11 mouse cellular contexts compared by ENCODE assay signal in the genomic region with DNA sequence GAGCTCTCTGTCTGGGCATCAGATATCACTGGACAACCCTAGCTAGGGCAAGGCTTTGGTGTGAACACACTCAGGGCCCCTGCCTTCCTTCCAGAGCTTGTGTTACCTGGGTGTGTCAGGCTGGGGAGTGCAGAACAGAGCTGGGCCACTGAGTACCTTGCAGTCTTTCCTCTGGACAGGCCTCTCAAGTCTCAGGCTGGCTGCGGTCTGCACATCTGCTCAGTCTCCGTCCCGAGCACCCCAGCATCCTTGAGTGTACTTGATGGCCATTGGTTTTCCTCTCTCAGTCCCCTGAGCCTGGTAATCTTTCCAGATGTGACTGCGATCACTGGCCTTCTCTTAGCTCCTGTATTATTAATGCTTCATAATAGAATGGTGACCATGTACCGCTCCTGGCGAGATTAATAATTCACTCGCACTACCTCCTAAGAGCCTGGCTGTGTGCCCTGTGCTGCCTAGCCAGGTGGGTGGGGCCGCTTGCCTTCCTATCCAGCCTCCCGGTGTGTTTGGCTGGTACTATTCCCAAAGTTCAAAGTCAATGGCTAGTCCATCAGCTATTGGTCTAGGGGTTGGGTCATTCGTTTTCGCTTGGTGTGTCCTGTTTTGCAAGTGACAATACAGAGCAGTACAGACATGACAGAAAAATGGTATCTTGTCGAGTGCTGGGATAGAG. TPM values are rescaled to one million over a fixed set of nuclear protein-coding genes. Genes with fewer than 3 reads are reported as not detected.
DNase-seq lines count a peak whose midpoint lies in the region; ATAC-seq lines count a peak whose summit lies in the region.
"Had no signal": no experiment of that assay in that cellular context is flagged by ENCODE, and none has a peak within 500 bp of the region (broad histone marks: within the 10 kb centered on the region; RNA-seq: fewer than 3 reads in every experiment).

No protein-coding gene starts in this region.

- peaks cover 43% of the 10 kb centered on the region for H3K4me1 ChIP-seq in heart, embryonic 13.5 days
- H3K4me1 ChIP-seq in intestine, embryonic 16.5 days (ENCODE audit: control insufficient read depth, insufficient read depth, low read length): peaks cover 55% of the 10 kb centered on the region
- H3K4me1 ChIP-seq in embryonic facial prominence, embryonic 10.5 days: peaks cover 41% of the 10 kb centered on the region
- peaks cover 29% of the 10 kb centered on the region for H3K4me1 ChIP-seq in midbrain, embryonic 15.5 days

- H3K9ac ChIP-seq in heart, embryonic 13.5 days: no peak overlapping the region
- H3K9ac ChIP-seq in intestine, embryonic 16.5 days (ENCODE audit: low read depth, low read length): no peak overlapping the region
- no peak overlapping the region for H3K9ac ChIP-seq in midbrain, embryonic 15.5 days

- H3K4me2 ChIP-seq in heart, embryonic 13.5 days: no peak overlapping the region
- peak overlapping the region; percentile 19; the same call in 1 of the 2 replicates for H3K4me2 ChIP-seq in intestine, embryonic 16.5 days (ENCODE audit: low read depth, low read length)
- H3K4me2 ChIP-seq in midbrain, embryonic 15.5 days: no peak overlapping the region

- H3K4me3 ChIP-seq in heart, embryonic 13.5 days: no peak overlapping the region
- H3K4me3 ChIP-seq in intestine, embryonic 16.5 days (ENCODE audit: low read length): no peak overlapping the region
- H3K4me3 ChIP-seq in embryonic facial prominence, embryonic 10.5 days: no peak overlapping the region
- no peak overlapping the region for H3K4me3 ChIP-seq in midbrain, embryonic 15.5 days

- no peak for DNase-seq in heart, adult 8-10 months (ENCODE audit: low spot score)
- DNase-seq in kidney, postnatal 25 days: peak; percentile 96
- peak; percentile 67 for DNase-seq in lung, postnatal 25 days (ENCODE audit: low spot score)
- DNase-seq in adipocyte (ENCODE audit: low spot score): no peak
- no peak for DNase-seq in embryonic facial prominence, embryonic 10.5 days (ENCODE audit: low spot score)
- DNase-seq: cerebellum, adult 9-10 months; gastrocnemius, postnatal 14 days; thymus, adult 2 months had no signal

- no peaks in the 10 kb centered on the region for H3K27me3 ChIP-seq in heart, embryonic 13.5 days (replicated peaks)
- H3K27me3 ChIP-seq in intestine, embryonic 16.5 days (replicated peaks; ENCODE audit: control insufficient read depth, insufficient read depth, low read length): no peaks in the 10 kb centered on the region
- H3K27me3 ChIP-seq in embryonic facial prominence, embryonic 10.5 days (replicated peaks; ENCODE audit: low read depth, poor library complexity, severe bottlenecking): no peaks in the 10 kb centered on the region
- no peaks in the 10 kb centered on the region for H3K27me3 ChIP-seq in midbrain, embryonic 15.5 days (replicated peaks)

- no peaks in the 10 kb centered on the region for H3K9me3 ChIP-seq in heart, embryonic 13.5 days
- no peaks in the 10 kb centered on the region for H3K9me3 ChIP-seq in intestine, embryonic 16.5 days (ENCODE audit: control insufficient read depth, low read length)
- no peaks in the 10 kb centered on the region for H3K9me3 ChIP-seq in embryonic facial prominence, embryonic 10.5 days
- H3K9me3 ChIP-seq in midbrain, embryonic 15.5 days: no peaks in the 10 kb centered on the region

- 0 out of 2 replicates have a peak overlapping the region, but pooled peaks have one; percentile 6 for H3K27ac ChIP-seq in heart, embryonic 13.5 days (replicated peaks)
- H3K27ac ChIP-seq in intestine, embryonic 16.5 days (ENCODE audit: low read length): peak overlapping the region; percentile 81
- no peak overlapping the region for H3K27ac ChIP-seq in embryonic facial prominence, embryonic 10.5 days (replicated peaks)
- no peak overlapping the region for H3K27ac ChIP-seq in midbrain, embryonic 15.5 days

- 91% methylated on average over 12 of the region's 12 CpGs for WGBS in heart, embryonic 13.5 days
- whole genome bisulfite sequencing in intestine, embryonic 16.5 days: 68% methylated on average over 12 of the region's 12 CpGs
- WGBS in embryonic facial prominence, embryonic 10.5 days: 92% methylated on average over 12 of the region's 12 CpGs
- 86% methylated on average over 12 of the region's 12 CpGs for WGBS in midbrain, embryonic 15.5 days

- H3K36me3 ChIP-seq in heart, embryonic 13.5 days: peaks cover 33% of the 10 kb centered on the region
- H3K36me3 ChIP-seq in intestine, embryonic 16.5 days (ENCODE audit: control insufficient read depth, insufficient read depth, low read length): no peaks in the 10 kb centered on the region
- peaks cover 35% of the 10 kb centered on the region for H3K36me3 ChIP-seq in embryonic facial prominence, embryonic 10.5 days (replicated peaks)
- H3K36me3 ChIP-seq in midbrain, embryonic 15.5 days (replicated peaks): no peaks in the 10 kb centered on the region

- ATAC-seq in heart, embryonic 13.5 days (ENCODE audit: extremely low read depth, insufficient number of reproducible peaks, low FRiP score, low TSS enrichment): no peak
- ATAC-seq in intestine, embryonic 16.5 days: peak; percentile 80
- no peak for ATAC-seq in midbrain, embryonic 15.5 days (replicated peaks)

RNA-seq across cellular contexts. Expression of gene Gramd4, which starts 34.6 kb away (rescaled TPM):
- 11.9 and 12.2 TPM in 2 replicates for polyA plus RNA-seq in heart, embryonic 13.5 days (2015; fragmentation: Nextera tagmentation; extraction: Ambion mirVana)
- total RNA-seq in heart, adult 8-10 months (2022): 10 to 100 TPM; 26.1 to 31.8 (median 27.3) TPM
- 9.1 and 9.5 TPM in 2 replicates for polyA plus RNA-seq in intestine, embryonic 16.5 days (2015; fragmentation: Nextera tagmentation; extraction: Ambion mirVana)
- 13.7 and 13.8 TPM in 2 replicates for polyA plus RNA-seq in embryonic facial prominence, embryonic 10.5 days (2016; fragmentation: Nextera tagmentation; extraction: Ambion mirVana)
- polyA plus RNA-seq in midbrain, embryonic 15.5 days (2015; fragmentation: Nextera tagmentation; extraction: Ambion mirVana): 41.0 and 41.7 TPM in 2 replicates

RNA-seq across cellular contexts. Expression of gene Celsr1, which starts 58.6 kb away (rescaled TPM):
- 1.3 and 1.4 TPM in 2 replicates for polyA plus RNA-seq in heart, embryonic 13.5 days (2015; fragmentation: Nextera tagmentation; extraction: Ambion mirVana)
- 1 to 10 TPM; 3.2 to 7.3 (median 4.5) TPM for total RNA-seq in heart, adult 8-10 months (2022)
- polyA plus RNA-seq in intestine, embryonic 16.5 days (2015; fragmentation: Nextera tagmentation; extraction: Ambion mirVana): 0.51 and 0.70 TPM in 2 replicates
- polyA plus RNA-seq in embryonic facial prominence, embryonic 10.5 days (2016; fragmentation: Nextera tagmentation; extraction: Ambion mirVana): 1.2 and 1.5 TPM in 2 replicates
- 1.6 and 2.2 TPM in 2 replicates for polyA plus RNA-seq in midbrain, embryonic 15.5 days (2015; fragmentation: Nextera tagmentation; extraction: Ambion mirVana)

Comparison
In these comparisons a context has a peak if more than half of its experiments do, and no peak if none do; other contexts are left out.
1. H3K27ac ChIP-seq: peak in heart, embryonic 13.5 days (single experiment) and intestine, embryonic 16.5 days (single experiment); none in embryonic facial prominence, embryonic 10.5 days (single experiment) and midbrain, embryonic 15.5 days (single experiment).
2. DNase-seq: peak in kidney, postnatal 25 days (2 of 2) and lung, postnatal 25 days (single experiment); none in heart, adult 8-10 months (single experiment), adipocyte (single experiment) and embryonic facial prominence, embryonic 10.5 days (single experiment).